Mouse (Mus musculus): Measurements from ENCODE around the gene Otof. TPM values are rescaled to one million over a fixed set of nuclear protein-coding genes. Genes with fewer than 3 reads are reported as not detected.

Otof gene
- polyA plus RNA-seq, 1 experiment from 2014 or later = 0.04 TPM

GRCm38 (mm10) chr5:30355559-30356159, 106.1 kb downstream of the Otof start:
- H3K27me3 ChIP-seq (ENCODE audit: insufficient read depth, low read length) = no peaks in the 10 kb centered on the region
- no peak for DNase-seq (ENCODE audit: low spot score)
- H3K4me2 ChIP-seq (ENCODE audit: low read length) = no peak overlapping the region
- no peaks in the 10 kb centered on the region for H3K36me3 ChIP-seq (ENCODE audit: insufficient read depth, low read length)
- no peak for TF ChIP-seq CTCF (IDR thresholded peaks at IDR 0.05; ENCODE audit: low read depth)
- H3K9ac ChIP-seq (ENCODE audit: low read depth, low read length) = no peak overlapping the region
- H3K4me1 ChIP-seq (replicated peaks; ENCODE audit: insufficient read depth, low read length) = no peaks in the 10 kb centered on the region
- WGBS = 79% methylated on average over 14 of the region's 14 CpGs
- no peak for ATAC-seq (replicated peaks; ENCODE audit: low FRiP score, low read depth)
- no peak overlapping the region for H3K27ac ChIP-seq
- H3K4me3 ChIP-seq (replicated peaks; ENCODE audit: low read depth, low read length) = no peak overlapping the region
- H3K9me3 ChIP-seq (replicated peaks; ENCODE audit: low read length) = no peaks in the 10 kb centered on the region

- WGBS = 68% methylated on average over 7 of the region's 7 CpGs
- Histone ChIP-seq H3K9me3 (replicated peaks; ENCODE audit: low read length) (no peaks in the 10 kb centered on the region), H3K27me3 (ENCODE audit: insufficient read depth, low read length) (no peaks in the 10 kb centered on the region), H3K27ac (no peak overlapping the region), H3K4me1 (replicated peaks; ENCODE audit: insufficient read depth, low read length) (no peaks in the 10 kb centered on the region), H3K4me3 (replicated peaks; ENCODE audit: low read depth, low read length) (no peak overlapping the region), H3K4me2 (ENCODE audit: low read length) (no peak overlapping the region), H3K9ac (ENCODE audit: low read depth, low read length) (no peak overlapping the region), H3K36me3 (ENCODE audit: insufficient read depth, low read length) (no peaks in the 10 kb centered on the region)
- TF ChIP-seq CTCF (IDR thresholded peaks at IDR 0.05; ENCODE audit: low read depth) = no peak
- no peak for DNase-seq (ENCODE audit: low spot score)
- ATAC-seq (replicated peaks; ENCODE audit: low FRiP score, low read depth) = no peak
These were observed 106.6 kb downstream of the Otof start for GRCm38 (mm10) chr5:30355114-30355513.

- 58% methylated on average over 3 of the region's 3 CpGs for WGBS
- TF ChIP-seq CTCF (IDR thresholded peaks at IDR 0.05; ENCODE audit: low read depth) = no peak
- H3K4me3 ChIP-seq (replicated peaks; ENCODE audit: low read depth, low read length) = no peak overlapping the region
- H3K9ac ChIP-seq (ENCODE audit: low read depth, low read length) = no peak overlapping the region
- no peaks in the 10 kb centered on the region for H3K4me1 ChIP-seq (replicated peaks; ENCODE audit: insufficient read depth, low read length)
- ATAC-seq (replicated peaks; ENCODE audit: low FRiP score, low read depth) (no peak), DNase-seq (ENCODE audit: low spot score) (no peak)
- no peaks in the 10 kb centered on the region for H3K27me3 ChIP-seq (ENCODE audit: insufficient read depth, low read length)
- no peaks in the 10 kb centered on the region for H3K9me3 ChIP-seq (replicated peaks; ENCODE audit: low read length)
- no peak overlapping the region for H3K4me2 ChIP-seq (ENCODE audit: low read length)
- no peaks in the 10 kb centered on the region for H3K36me3 ChIP-seq (ENCODE audit: insufficient read depth, low read length)
- H3K27ac ChIP-seq = no peak overlapping the region
These were observed 108.1 kb downstream of the Otof start for GRCm38 (mm10) chr5:30353605-30354004.

- Histone ChIP-seq H3K4me1 (replicated peaks; ENCODE audit: insufficient read depth, low read length) (no peaks in the 10 kb centered on the region), H3K27ac (no peak overlapping the region), H3K4me2 (ENCODE audit: low read length) (no peak overlapping the region), H3K9ac (ENCODE audit: low read depth, low read length) (no peak overlapping the region), H3K9me3 (replicated peaks; ENCODE audit: low read length) (no peaks in the 10 kb centered on the region), H3K36me3 (ENCODE audit: insufficient read depth, low read length) (no peaks in the 10 kb centered on the region), H3K27me3 (ENCODE audit: insufficient read depth, low read length) (no peaks in the 10 kb centered on the region), H3K4me3 (replicated peaks; ENCODE audit: low read depth, low read length) (no peak overlapping the region)
- 47% methylated on average over 5 of the region's 5 CpGs for WGBS
- ATAC-seq (replicated peaks; ENCODE audit: low FRiP score, low read depth) (no peak), DNase-seq (ENCODE audit: low spot score) (no peak)
- TF ChIP-seq CTCF (IDR thresholded peaks at IDR 0.05; ENCODE audit: low read depth) = no peak
These were observed 117.8 kb downstream of the Otof start for GRCm38 (mm10) chr5:30343886-30344285.

GRCm38 (mm10) chr5:30343107-30343506, 118.6 kb downstream of the Otof start:
- H3K36me3 ChIP-seq (ENCODE audit: insufficient read depth, low read length) = no peaks in the 10 kb centered on the region
- H3K27me3 ChIP-seq (ENCODE audit: insufficient read depth, low read length) = no peaks in the 10 kb centered on the region
- peak; percentile 94 for TF ChIP-seq CTCF (IDR thresholded peaks at IDR 0.05; ENCODE audit: low read depth)
- no peak overlapping the region for H3K9ac ChIP-seq (ENCODE audit: low read depth, low read length)
- H3K4me3 ChIP-seq (replicated peaks; ENCODE audit: low read depth, low read length) = peak overlapping the region; percentile 10; the same call in 1 of the 2 replicates
- H3K9me3 ChIP-seq (replicated peaks; ENCODE audit: low read length) = no peaks in the 10 kb centered on the region
- H3K4me1 ChIP-seq (replicated peaks; ENCODE audit: insufficient read depth, low read length) = no peaks in the 10 kb centered on the region
- ATAC-seq (replicated peaks; ENCODE audit: low FRiP score, low read depth) = peak; percentile 77; the same call in 1 of the 2 replicates
- under 1% methylated on average over 9 of the region's 9 CpGs for WGBS
- peak; percentile 83 for DNase-seq (ENCODE audit: low spot score)
- H3K4me2 ChIP-seq (ENCODE audit: low read length) = peak overlapping the region; percentile 44
- no peak overlapping the region for H3K27ac ChIP-seq

GRCm38 (mm10) chr5:30342601-30343015, 119.1 kb downstream of the Otof start:
- H3K27me3 ChIP-seq (ENCODE audit: insufficient read depth, low read length) = no peaks in the 10 kb centered on the region
- ATAC-seq (replicated peaks; ENCODE audit: low FRiP score, low read depth) (peak; percentile 52), DNase-seq (ENCODE audit: low spot score) (no peak)
- H3K27ac ChIP-seq = no peak overlapping the region
- H3K4me2 ChIP-seq (ENCODE audit: low read length) = peak overlapping the region; percentile 44
- peak overlapping the region; percentile 10; the same call in 1 of the 2 replicates for H3K4me3 ChIP-seq (replicated peaks; ENCODE audit: low read depth, low read length)
- H3K9me3 ChIP-seq (replicated peaks; ENCODE audit: low read length) = no peaks in the 10 kb centered on the region
- WGBS = 6% methylated on average over 17 of the region's 17 CpGs
- no peak overlapping the region for H3K9ac ChIP-seq (ENCODE audit: low read depth, low read length)
- H3K4me1 ChIP-seq (replicated peaks; ENCODE audit: insufficient read depth, low read length) = no peaks in the 10 kb centered on the region
- no peaks in the 10 kb centered on the region for H3K36me3 ChIP-seq (ENCODE audit: insufficient read depth, low read length)
- TF ChIP-seq CTCF (IDR thresholded peaks at IDR 0.05; ENCODE audit: low read depth) = no peak

All from kidney, postnatal 0 days (tissue).